Mouse (Mus musculus) stomach, embryonic 14.5 days (tissue): ENCODE results near the gene Elmo2. TPM values are rescaled to one million over a fixed set of nuclear protein-coding genes. Genes with fewer than 3 reads are reported as not detected.

Source experiments
- ATAC-seq: fragments of 200-750 bp; cut with Nextera tagmentation; 2 replicates; pipeline ENCODE4 v1.8.0; 2017; ENCODE audit warnings: low read depth, moderate TSS enrichment; ENCODE audit not compliant: insufficient number of reproducible peaks, insufficient read depth, low FRiP score
- H3K27ac ChIP-seq: fragments of 300-500 bp; sonication (generic); 2 replicates; pipeline ENCODE4 v1.5.1; 2014; ENCODE audit warnings: mild to moderate bottlenecking, low read length, moderate library complexity, mixed read lengths
- H3K27me3 ChIP-seq: fragments of 300-500 bp; sonication (generic); 2 replicates; pipeline ENCODE4 v1.6.1; 2014; ENCODE audit warnings: low read length, control low read depth, mixed read lengths; ENCODE audit not compliant: control insufficient read depth, insufficient read depth
- H3K36me3 ChIP-seq: fragments of 300-500 bp; sonication (generic); 2 replicates; pipeline ENCODE4 v1.6.1; 2014; ENCODE audit warnings: mild to moderate bottlenecking, control low read depth, low read length, moderate library complexity, mixed read lengths; ENCODE audit not compliant: control insufficient read depth, insufficient read depth
- H3K4me1 ChIP-seq: fragments of 300-500 bp; sonication (generic); 2 replicates; pipeline ENCODE4 v1.6.1; 2014; ENCODE audit warnings: low read length, control low read depth, mixed read lengths; ENCODE audit not compliant: control insufficient read depth, insufficient read depth
- H3K4me2 ChIP-seq: fragments of 300-500 bp; sonication (generic); replicated peaks from 2 replicates; pipeline ENCODE4 v1.6.1; 2014; ENCODE audit warnings: low read depth, low read length, control low read depth
- H3K4me3 ChIP-seq: fragments of 300-500 bp; sonication (generic); 2 replicates; pipeline ENCODE4 v1.5.1; 2014; ENCODE audit warnings: low read depth, low read length, control low read depth
- H3K9ac ChIP-seq: fragments of 300-500 bp; sonication (generic); replicated peaks from 2 replicates; pipeline ENCODE4 v1.6.1; 2014; ENCODE audit warnings: low read depth, mild to moderate bottlenecking, control low read depth, low read length, moderate library complexity, mixed read lengths
- H3K9me3 ChIP-seq: fragments of 300-500 bp; sonication (generic); 2 replicates; pipeline ENCODE4 v1.6.1; 2016; ENCODE audit warnings: low read depth, low read length, control low read depth; ENCODE audit not compliant: control insufficient read depth
- WGBS: fragments of 180-500 bp; shearing (Covaris S2); extraction: QIAGEN DNeasy Blood & Tissue Kit; methylation state at CpG from one replicate; pipeline ENCODE4 v1.1.7; 2014; 5-methylcytosine and 5-hydroxymethylcytosine counted together
- polyA plus RNA-seq: library from polyadenylated mRNA; unstranded; fragments of >200 nt; fragmentation: Nextera tagmentation; extraction: Ambion mirVana; gene quantifications from 2 replicates; pipeline ENCODE4 v1.2.1, GENCODE M21; 2014

Elmo2 gene
- polyA plus RNA-seq, 1 experiment from 2014 or later, result 77.8 TPM

- Histone ChIP-seq H3K27ac (no peak overlapping the region), H3K9ac (no peak overlapping the region), H3K36me3 (peaks cover 53% of the 10 kb centered on the region), H3K4me2 (no peak overlapping the region), H3K4me3 (no peak overlapping the region), H3K4me1 (peaks cover 4% of the 10 kb centered on the region; the same call in 1 of the 2 replicates), H3K9me3 (no peaks in the 10 kb centered on the region), H3K27me3 (no peaks in the 10 kb centered on the region)
- no peak for ATAC-seq
- WGBS, result 93% methylated on average over 12 of the region's 12 CpGs
These were observed 14.7 kb downstream of the Elmo2 start for GRCm38 (mm10) chr2:165311577-165311976.

DNA sequence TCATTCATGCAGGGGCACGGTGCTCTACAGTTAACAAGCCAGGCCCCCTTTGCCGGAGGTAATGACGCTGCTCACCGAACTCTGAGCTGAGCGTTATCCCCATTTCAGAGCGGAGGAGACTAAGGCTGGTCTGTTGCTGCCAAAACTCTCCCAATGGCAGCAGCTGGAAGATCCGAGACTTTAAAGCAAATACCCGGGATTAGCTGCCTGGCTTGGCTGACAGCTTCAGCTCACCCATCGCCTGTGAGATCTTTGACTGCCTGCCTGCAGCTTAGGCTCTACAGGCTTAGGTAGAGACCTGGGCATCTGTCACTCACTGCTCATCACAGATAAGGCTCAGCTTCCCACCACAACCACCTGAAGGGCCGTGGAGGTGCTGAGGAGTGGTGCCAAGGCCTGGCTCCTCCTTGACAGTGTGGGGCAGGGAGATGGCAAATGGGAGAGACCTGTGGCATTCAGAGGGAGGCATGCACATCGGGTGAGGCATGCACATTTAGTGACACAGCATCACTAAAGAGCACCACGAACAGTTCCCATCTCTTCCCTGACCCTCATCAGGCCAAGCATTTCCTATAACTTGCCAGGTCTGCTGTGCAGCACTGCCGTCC, 15.4 kb downstream of the Elmo2 start:
- no peak overlapping the region for H3K9ac ChIP-seq
- ATAC-seq, result no peak
- H3K27ac ChIP-seq, result no peak overlapping the region
- H3K36me3 ChIP-seq, result peaks cover 50% of the 10 kb centered on the region
- no peaks in the 10 kb centered on the region for H3K9me3 ChIP-seq
- H3K4me2 ChIP-seq, result no peak overlapping the region
- no peaks in the 10 kb centered on the region for H3K4me1 ChIP-seq
- no peaks in the 10 kb centered on the region for H3K27me3 ChIP-seq
- no peak overlapping the region for H3K4me3 ChIP-seq
- 72% methylated on average over 13 of the region's 13 CpGs for WGBS

DNA sequence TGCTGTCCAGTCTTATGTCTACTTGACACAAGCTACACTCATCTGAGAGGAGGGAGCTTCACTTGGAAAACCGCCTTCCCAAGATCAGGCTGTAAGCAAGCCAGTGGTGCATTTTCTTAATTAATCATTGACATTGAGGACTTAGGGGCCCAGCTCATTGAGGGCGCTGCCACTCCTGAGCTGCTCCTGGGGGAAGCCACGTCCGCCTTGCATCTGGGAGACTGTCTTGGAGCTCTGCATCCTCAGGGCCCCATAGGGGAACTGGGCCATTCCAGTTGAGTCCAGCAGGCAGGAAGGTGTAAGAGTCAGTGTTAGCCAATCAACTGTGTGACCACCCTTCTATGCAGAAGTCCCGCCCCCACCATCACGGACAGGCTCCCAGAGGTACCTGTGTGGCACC, 18.5 kb downstream of the Elmo2 start:
- peaks cover 40% of the 10 kb centered on the region for H3K36me3 ChIP-seq
- no peak overlapping the region for H3K9ac ChIP-seq
- ATAC-seq, result no peak
- no peaks in the 10 kb centered on the region for H3K4me1 ChIP-seq
- H3K27me3 ChIP-seq, result no peaks in the 10 kb centered on the region
- H3K4me3 ChIP-seq, result no peak overlapping the region
- H3K4me2 ChIP-seq, result no peak overlapping the region
- H3K27ac ChIP-seq, result no peak overlapping the region
- 83% methylated on average over 6 of the region's 6 CpGs for WGBS
- H3K9me3 ChIP-seq, result peaks cover 4% of the 10 kb centered on the region; the same call in 1 of the 2 replicates

DNA sequence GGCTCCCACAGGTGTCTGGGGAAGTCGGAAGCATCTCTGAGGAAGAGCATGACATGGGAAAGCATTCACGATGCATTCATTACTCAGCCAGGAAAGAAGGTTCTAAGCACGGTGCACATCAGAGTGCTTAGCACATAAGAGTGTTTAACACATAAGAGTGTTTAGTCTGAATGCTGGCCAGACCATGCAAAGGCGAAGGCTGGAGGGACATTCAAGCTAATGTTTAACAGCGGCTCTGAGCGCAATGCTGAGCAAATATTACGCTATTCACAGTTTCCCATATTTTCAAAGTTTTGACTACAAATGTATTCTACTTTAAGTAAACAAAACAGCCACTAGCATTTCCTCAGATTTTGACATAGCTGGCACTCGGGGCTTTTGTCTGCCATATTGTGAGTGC, 20.8 kb downstream of the Elmo2 start:
- H3K4me3 ChIP-seq, result no peak overlapping the region
- WGBS, result 73% methylated on average over 8 of the region's 8 CpGs
- H3K36me3 ChIP-seq, result peaks cover 35% of the 10 kb centered on the region

GRCm38 (mm10) chr2:165304819-165305218, 21.5 kb downstream of the Elmo2 start:
- H3K36me3 ChIP-seq, result peaks cover 36% of the 10 kb centered on the region
- no peaks in the 10 kb centered on the region for H3K27me3 ChIP-seq
- H3K4me1 ChIP-seq, result no peaks in the 10 kb centered on the region
- no peak overlapping the region for H3K9ac ChIP-seq
- H3K4me2 ChIP-seq, result no peak overlapping the region
- peaks cover 4% of the 10 kb centered on the region; the same call in 1 of the 2 replicates for H3K9me3 ChIP-seq
- ATAC-seq, result no peak
- H3K4me3 ChIP-seq, result no peak overlapping the region
- H3K27ac ChIP-seq, result no peak overlapping the region
- WGBS, result 75% methylated on average over 19 of the region's 19 CpGs

More for the DNA sequence above, 20.8 kb downstream of the Elmo2 start:
- Histone ChIP-seq H3K9ac (no peak overlapping the region), H3K27ac (no peak overlapping the region), H3K4me2 (no peak overlapping the region), H3K9me3 (peaks cover 4% of the 10 kb centered on the region; the same call in 1 of the 2 replicates), H3K27me3 (no peaks in the 10 kb centered on the region), H3K4me1 (no peaks in the 10 kb centered on the region)
- ATAC-seq, result no peak

GRCm38 (mm10) chr2:165303354-165304012, 22.8 kb downstream of the Elmo2 start:
- no peak overlapping the region for H3K4me2 ChIP-seq
- H3K9me3 ChIP-seq, result peaks cover 4% of the 10 kb centered on the region; the same call in 1 of the 2 replicates
- H3K9ac ChIP-seq, result no peak overlapping the region
- no peak overlapping the region for H3K4me3 ChIP-seq
- 90% methylated on average over 6 of the region's 6 CpGs for WGBS
- no peak for ATAC-seq
- H3K27ac ChIP-seq, result no peak overlapping the region
- no peaks in the 10 kb centered on the region for H3K27me3 ChIP-seq
- peaks cover 32% of the 10 kb centered on the region for H3K36me3 ChIP-seq
- H3K4me1 ChIP-seq, result no peaks in the 10 kb centered on the region

DNA sequence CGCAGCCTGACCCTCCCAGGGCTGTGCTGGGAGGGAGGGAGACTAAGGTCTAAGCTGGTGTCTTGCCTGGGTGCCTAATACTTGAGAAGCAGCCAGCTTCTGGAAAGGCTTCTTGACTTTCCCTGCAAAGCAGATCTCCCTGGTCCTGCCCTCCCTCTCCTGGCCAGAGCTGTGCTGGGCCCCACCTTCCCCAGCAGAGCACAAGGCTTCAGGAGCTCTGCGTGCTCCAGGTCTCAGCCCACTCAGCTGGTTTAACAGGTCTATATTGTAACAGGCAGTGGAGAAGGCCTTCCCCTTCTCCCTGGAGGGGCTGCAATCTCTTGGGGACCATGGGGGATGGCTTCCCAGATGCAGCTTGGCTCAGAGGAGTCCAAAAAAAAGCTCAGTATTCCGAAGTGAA, 24.9 kb downstream of the Elmo2 start:
- Histone ChIP-seq H3K4me1 (no peaks in the 10 kb centered on the region), H3K36me3 (peaks cover 43% of the 10 kb centered on the region), H3K4me2 (no peak overlapping the region), H3K9me3 (peaks cover 4% of the 10 kb centered on the region; the same call in 1 of the 2 replicates), H3K27me3 (no peaks in the 10 kb centered on the region), H3K27ac (no peak overlapping the region), H3K9ac (no peak overlapping the region), H3K4me3 (no peak overlapping the region)
- no peak for ATAC-seq
- 59% methylated on average over 3 of the region's 3 CpGs for WGBS

GRCm38 (mm10) chr2:165300885-165301284, 25.4 kb downstream of the Elmo2 start:
- Histone ChIP-seq H3K36me3 (peaks cover 46% of the 10 kb centered on the region), H3K27me3 (no peaks in the 10 kb centered on the region), H3K4me1 (no peaks in the 10 kb centered on the region), H3K9me3 (peaks cover 4% of the 10 kb centered on the region; the same call in 1 of the 2 replicates), H3K27ac (no peak overlapping the region), H3K4me2 (no peak overlapping the region), H3K4me3 (no peak overlapping the region), H3K9ac (no peak overlapping the region)
- ATAC-seq, result no peak
- WGBS, result 88% methylated on average over 6 of the region's 6 CpGs
